Mouse (Mus musculus) heart, postnatal 25 days (tissue): ENCODE data around the gene Isg20. TPM values are rescaled to one million over a fixed set of nuclear protein-coding genes. Genes with fewer than 3 reads are reported as not detected.

Experiments used
- DNase-seq: peaks from one replicate; pipeline ENCODE4 v3.0.0; 2022; ENCODE audit warnings: low spot score
- intact Hi-C: fragments of 180-260 bp; cut with DNase I; formaldehyde crosslinking; loops from one replicate; pipeline ENCODE4 v1.15.1; 2025
- total RNA-seq, 2 experiments: library from RNA; stranded (reverse); gene quantifications; 2 replicates each; pipeline ENCODE4 v1.2.3; 2021

Gene Isg20
- total RNA-seq, 2 experiments from 2014 or later: 11.8 to 16.4 TPM

GRCm38 (mm10) chr7:78897567-78897966 lies 15.7 kb upstream of the Isg20 start:
- intact Hi-C loops: no loop called here
- DNase-seq: no peak

- intact Hi-C loops: no loop called here
- no peak for DNase-seq
These were observed 9.9 kb upstream of the Isg20 start for GRCm38 (mm10) chr7:78903174-78903870.

- intact Hi-C loops: no loop called here
- DNase-seq: no peak
These were observed 9.0 kb upstream of the Isg20 start for GRCm38 (mm10) chr7:78904175-78904574.

- DNase-seq: no peak
- intact Hi-C loops: no loop called here
These were observed 4.2 kb upstream of the Isg20 start for GRCm38 (mm10) chr7:78909026-78909425.

GRCm38 (mm10) chr7:78910336-78911098 lies 2.7 kb upstream of the Isg20 start:
- DNase-seq: no peak
- intact Hi-C loops: no loop called here

GRCm38 (mm10) chr7:78911209-78911608 lies 2.0 kb upstream of the Isg20 start:
- DNase-seq: no peak
- intact Hi-C loops: no loop called here

- intact Hi-C loops: no loop called here
- DNase-seq: no peak
These were observed 811 bp upstream of the Isg20 start for GRCm38 (mm10) chr7:78912253-78912973.

- intact Hi-C loops: no loop called here
- peak; percentile 60 for DNase-seq
These were observed 673 bp downstream of the Isg20 start for GRCm38 (mm10) chr7:78913649-78914544.

- intact Hi-C loops: no loop called here
- DNase-seq: no peak
These were observed 1.3 kb downstream of the Isg20 start for GRCm38 (mm10) chr7:78914545-78914845.

GRCm38 (mm10) chr7:78914896-78915510 lies 1.8 kb downstream of the Isg20 start:
- DNase-seq: no peak
- intact Hi-C loops: no loop called here

GRCm38 (mm10) chr7:78918686-78919085 lies 5.5 kb downstream of the Isg20 start:
- intact Hi-C loops: no loop called here
- DNase-seq: no peak

GRCm38 (mm10) chr7:78922506-78922905 lies 9.3 kb downstream of the Isg20 start:
- DNase-seq: no peak
- intact Hi-C loops: loop anchor here (5.0 kb wide), 2 partner anchors 220 to 425 kb away; no protein-coding TSS in a partner anchor

- intact Hi-C loops: loop anchor here (1.0 to 5.0 kb wide), 4 partner anchors 156 to 423 kb away; no protein-coding TSS in a partner anchor
- DNase-seq: no peak
These were observed 11.1 kb downstream of the Isg20 start for GRCm38 (mm10) chr7:78924300-78924699.

GRCm38 (mm10) chr7:78924796-78925195 lies 11.6 kb downstream of the Isg20 start:
- DNase-seq: no peak
- intact Hi-C loops: loop anchor here (1.0 to 5.0 kb wide), 4 partner anchors 156 to 423 kb away; no protein-coding TSS in a partner anchor

GRCm38 (mm10) chr7:78925680-78926079 lies 12.5 kb downstream of the Isg20 start:
- intact Hi-C loops: loop anchor here (2.0 kb wide), 1 partner anchor 311 kb away; no protein-coding TSS in a partner anchor
- DNase-seq: no peak

GRCm38 (mm10) chr7:78926156-78926555 lies 12.9 kb downstream of the Isg20 start:
- no peak for DNase-seq
- intact Hi-C loops: no loop called here

GRCm38 (mm10) chr7:78927266-78927665 lies 14.0 kb downstream of the Isg20 start:
- intact Hi-C loops: no loop called here
- DNase-seq: no peak

GRCm38 (mm10) chr7:78938957-78939602 lies 25.9 kb downstream of the Isg20 start:
- no peak for DNase-seq
- intact Hi-C loops: no loop called here

- no peak for DNase-seq
- intact Hi-C loops: no loop called here
These were observed 27.7 kb downstream of the Isg20 start for GRCm38 (mm10) chr7:78940971-78941370.
